Mouse (Mus musculus) heart, embryonic 13.5 days (tissue): ENCODE measurements around the gene Crmp1. TPM values are rescaled to one million over a fixed set of nuclear protein-coding genes. Genes with fewer than 3 reads are reported as not detected.

Experiments
- ATAC-seq: fragments of 200-750 bp; cut with Nextera tagmentation; 2 replicates; pipeline ENCODE4 v1.8.0; 2017; ENCODE audit warnings: moderate TSS enrichment; ENCODE audit not compliant: insufficient number of reproducible peaks, low FRiP score, low TSS enrichment; ENCODE audit errors: extremely low read depth
- H3K27ac ChIP-seq: fragments of 300-500 bp; sonication (generic); replicated peaks from 2 replicates; pipeline ENCODE4 v1.5.1; 2015; ENCODE audit warnings: moderate library complexity, mild to moderate bottlenecking, inconsistent platforms
- H3K27me3 ChIP-seq: fragments of 300-500 bp; sonication (generic); replicated peaks from 2 replicates; pipeline ENCODE4 v1.6.1; 2015; ENCODE audit warnings: mild to moderate bottlenecking, inconsistent platforms
- H3K36me3 ChIP-seq: fragments of 300-500 bp; sonication (generic); 2 replicates; pipeline ENCODE4 v1.6.1; 2015; ENCODE audit warnings: mild to moderate bottlenecking, inconsistent platforms
- H3K4me1 ChIP-seq: fragments of 300-500 bp; sonication (generic); 2 replicates; pipeline ENCODE4 v1.6.1; 2015; ENCODE audit warnings: inconsistent platforms
- H3K4me2 ChIP-seq: fragments of 300-500 bp; sonication (generic); 2 replicates; pipeline ENCODE4 v1.6.1; 2015; ENCODE audit warnings: inconsistent platforms, mild to moderate bottlenecking, moderate library complexity
- H3K4me3 ChIP-seq: fragments of 300-500 bp; sonication (generic); 2 replicates; pipeline ENCODE4 v1.5.1; 2015; ENCODE audit warnings: moderate library complexity, mild to moderate bottlenecking, inconsistent platforms
- H3K9ac ChIP-seq: fragments of 300-500 bp; sonication (generic); 2 replicates; pipeline ENCODE4 v1.6.1; 2015; ENCODE audit warnings: inconsistent platforms, mild to moderate bottlenecking, moderate library complexity
- H3K9me3 ChIP-seq: fragments of 300-500 bp; sonication (generic); 2 replicates; pipeline ENCODE4 v1.6.1; 2016; ENCODE audit warnings: inconsistent platforms
- WGBS: fragments of 180-500 bp; shearing (Covaris S2); methylation state at CpG from one replicate; pipeline ENCODE4 v1.1.7; 2015; ENCODE audit warnings: mixed read lengths; 5-methylcytosine and 5-hydroxymethylcytosine counted together
- polyA plus RNA-seq: library from polyadenylated mRNA; unstranded; fragments of >200 nt; fragmentation: Nextera tagmentation; extraction: Ambion mirVana; gene quantifications from 2 replicates; pipeline ENCODE4 v1.2.1, GENCODE M21; 2015

Crmp1 gene
- polyA plus RNA-seq, 1 experiment from 2014 or later = 9.4 TPM

DNA sequence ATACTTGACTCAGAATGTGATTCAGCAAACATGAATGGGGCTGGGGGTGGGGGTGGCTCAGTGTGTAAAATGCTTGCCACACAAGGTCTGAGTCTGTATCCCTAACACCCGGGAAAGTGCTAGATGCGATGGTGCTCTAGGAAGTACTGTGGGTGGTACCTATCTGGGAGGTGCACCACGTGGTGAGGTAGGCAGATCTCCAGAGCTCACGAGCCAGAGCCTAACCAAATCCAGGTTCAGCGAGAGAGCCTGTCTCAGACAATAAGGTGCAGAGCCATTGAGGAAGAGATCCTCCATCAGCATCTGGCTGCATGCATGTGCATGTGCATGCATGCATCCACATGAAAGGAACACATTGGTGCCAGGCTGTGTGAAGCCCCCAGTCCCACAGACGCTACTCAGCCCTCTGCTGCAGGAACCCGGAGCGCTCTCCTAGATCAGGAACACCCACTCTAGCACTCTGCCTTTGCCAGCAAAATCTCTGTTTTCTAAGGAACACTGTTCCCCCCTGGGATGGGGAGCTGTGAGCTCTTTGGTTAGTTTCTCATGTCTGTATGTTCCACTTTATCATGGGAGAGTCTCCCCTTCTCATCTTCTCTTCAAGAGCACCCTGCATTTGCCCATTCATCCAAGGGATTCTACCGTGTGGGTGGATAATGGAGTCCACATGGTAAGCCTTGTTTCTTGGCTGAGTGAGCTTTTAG, 10.5 kb downstream of the Crmp1 start:
- no peak overlapping the region for H3K9ac ChIP-seq
- H3K27ac ChIP-seq = no peak overlapping the region
- H3K9me3 ChIP-seq = no peaks in the 10 kb centered on the region
- no peaks in the 10 kb centered on the region for H3K36me3 ChIP-seq
- H3K4me2 ChIP-seq = no peak overlapping the region
- ATAC-seq = no peak
- no peak overlapping the region for H3K4me3 ChIP-seq
- H3K27me3 ChIP-seq = peaks cover 22% of the 10 kb centered on the region
- no peaks in the 10 kb centered on the region for H3K4me1 ChIP-seq
- WGBS = 73% methylated on average over 9 of the region's 9 CpGs

DNA sequence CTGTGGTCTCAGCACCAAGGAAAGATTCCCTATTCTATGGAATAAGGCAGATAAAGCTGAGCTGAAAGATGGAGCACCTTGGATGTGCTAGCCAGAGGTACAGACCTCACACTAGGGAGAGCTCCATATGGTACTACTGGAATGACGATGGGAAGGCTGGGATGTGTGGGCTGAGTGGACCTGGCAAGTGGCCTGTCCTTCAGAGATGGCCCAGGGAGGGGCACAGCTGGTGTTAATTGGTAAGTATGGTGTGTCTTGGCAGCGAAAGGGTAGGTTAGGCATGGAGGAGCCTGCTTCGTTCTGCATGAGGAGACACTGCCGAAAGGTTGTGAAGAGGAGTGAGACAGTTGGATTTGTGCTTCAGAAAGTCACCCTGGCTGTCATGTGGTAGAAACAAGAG, 12.8 kb downstream of the Crmp1 start:
- Histone ChIP-seq H3K36me3 (no peaks in the 10 kb centered on the region), H3K4me2 (no peak overlapping the region), H3K9me3 (no peaks in the 10 kb centered on the region), H3K9ac (no peak overlapping the region), H3K4me3 (no peak overlapping the region), H3K4me1 (no peaks in the 10 kb centered on the region), H3K27me3 (0 out of 2 replicates have a peak, but pooled peaks cover 2% of the 10 kb centered on the region), H3K27ac (no peak overlapping the region)
- no peak for ATAC-seq
- 77% methylated on average over 4 of the region's 4 CpGs for WGBS

DNA sequence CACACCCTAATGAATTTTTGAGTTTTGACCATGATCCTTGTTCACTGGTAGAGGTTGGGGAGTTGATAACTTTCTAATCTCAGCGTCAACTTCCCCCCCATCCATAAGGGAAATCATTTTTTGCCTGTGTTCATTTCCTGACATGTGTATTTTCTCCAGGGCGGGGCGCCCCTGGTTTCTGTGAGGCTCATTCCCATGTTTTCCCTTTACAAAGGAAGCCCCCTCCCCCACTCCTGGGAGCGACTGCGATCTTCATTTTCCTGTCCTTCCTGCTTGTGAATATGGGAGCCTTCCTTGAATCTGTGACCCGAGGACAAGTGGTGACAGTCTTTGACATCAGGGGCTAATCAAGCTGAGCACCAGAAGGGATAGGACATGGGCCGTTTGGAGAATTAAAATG, 15.1 kb downstream of the Crmp1 start:
- Histone ChIP-seq H3K27me3 (no peaks in the 10 kb centered on the region), H3K4me3 (no peak overlapping the region), H3K9me3 (no peaks in the 10 kb centered on the region), H3K9ac (no peak overlapping the region), H3K36me3 (no peaks in the 10 kb centered on the region), H3K4me2 (no peak overlapping the region), H3K4me1 (no peaks in the 10 kb centered on the region), H3K27ac (no peak overlapping the region)
- ATAC-seq = no peak
- WGBS = 49% methylated on average over 7 of the region's 7 CpGs

DNA sequence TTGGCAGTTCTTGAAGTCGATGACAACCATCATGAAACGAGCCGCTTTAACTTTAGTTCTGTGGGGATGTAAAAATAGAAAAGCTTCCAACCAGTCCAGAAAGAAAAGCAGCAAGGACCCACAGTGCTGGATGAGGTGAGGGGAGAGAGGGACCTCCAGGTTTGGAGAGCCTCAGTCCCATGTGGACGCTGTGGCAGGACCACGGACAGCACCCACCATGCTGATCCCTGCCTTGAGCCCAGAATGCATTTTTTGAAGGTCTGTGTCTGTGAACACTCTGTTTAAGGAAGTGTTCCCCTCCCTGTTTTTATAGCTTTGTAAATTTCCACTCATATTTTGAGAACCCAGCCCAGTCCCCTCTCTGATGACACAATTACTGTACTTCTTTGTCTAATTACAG, 15.5 kb downstream of the Crmp1 start:
- H3K27ac ChIP-seq = no peak overlapping the region
- no peak overlapping the region for H3K4me2 ChIP-seq
- no peaks in the 10 kb centered on the region for H3K4me1 ChIP-seq
- H3K9me3 ChIP-seq = no peaks in the 10 kb centered on the region
- no peak for ATAC-seq
- no peaks in the 10 kb centered on the region for H3K36me3 ChIP-seq
- H3K9ac ChIP-seq = no peak overlapping the region
- no peaks in the 10 kb centered on the region for H3K27me3 ChIP-seq
- no peak overlapping the region for H3K4me3 ChIP-seq
- 37% methylated on average over 5 of the region's 5 CpGs for WGBS

DNA sequence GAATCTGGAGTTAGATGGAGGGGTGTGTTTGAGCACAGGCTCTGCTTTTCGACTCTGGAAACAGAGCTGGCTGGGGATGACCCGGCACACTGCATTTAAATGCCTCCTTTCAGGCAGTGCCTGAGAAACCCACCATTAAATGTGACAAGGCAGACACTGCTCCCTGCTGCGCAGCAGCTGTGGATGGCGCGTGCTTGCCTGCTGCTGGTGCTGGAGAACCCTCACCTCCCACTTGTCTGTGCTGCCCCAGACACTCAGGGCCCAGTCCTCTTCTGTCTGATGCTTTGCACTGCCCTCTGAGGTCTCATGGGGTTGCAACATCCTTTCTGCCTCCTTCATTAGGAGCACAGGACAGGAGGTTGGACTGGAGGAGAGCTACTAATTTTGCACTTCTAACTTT, 20.0 kb downstream of the Crmp1 start:
- no peaks in the 10 kb centered on the region for H3K4me1 ChIP-seq
- no peak overlapping the region for H3K4me2 ChIP-seq
- H3K9ac ChIP-seq = no peak overlapping the region
- H3K4me3 ChIP-seq = no peak overlapping the region
- H3K9me3 ChIP-seq = no peaks in the 10 kb centered on the region
- no peaks in the 10 kb centered on the region for H3K27me3 ChIP-seq
- WGBS = 68% methylated on average over 5 of the region's 5 CpGs
- H3K36me3 ChIP-seq = no peaks in the 10 kb centered on the region
- ATAC-seq = no peak
- H3K27ac ChIP-seq = no peak overlapping the region

DNA sequence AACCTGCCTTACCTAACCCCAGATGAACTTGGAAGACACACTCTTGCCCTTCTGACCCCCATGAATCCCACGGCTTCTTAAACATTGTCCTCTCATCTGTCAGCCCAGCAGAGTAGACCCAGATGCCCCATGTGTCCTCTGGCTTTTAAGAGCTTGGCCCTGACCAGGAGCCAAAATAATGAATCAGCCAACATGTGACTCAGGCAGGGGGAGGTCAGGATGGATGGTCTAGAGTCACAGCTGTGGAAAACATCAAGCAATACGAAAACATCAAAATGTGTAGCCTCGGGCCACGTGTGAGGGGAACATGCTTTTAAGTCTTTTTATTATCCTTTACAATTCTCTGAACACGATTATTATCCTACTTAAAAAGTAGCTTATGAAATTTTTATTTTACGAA, 22.1 kb downstream of the Crmp1 start:
- no peak for ATAC-seq
- Histone ChIP-seq H3K4me3 (no peak overlapping the region), H3K27ac (no peak overlapping the region), H3K9me3 (no peaks in the 10 kb centered on the region), H3K4me1 (no peaks in the 10 kb centered on the region), H3K27me3 (no peaks in the 10 kb centered on the region), H3K36me3 (no peaks in the 10 kb centered on the region), H3K4me2 (no peak overlapping the region), H3K9ac (no peak overlapping the region)
- 58% methylated on average over 6 of the region's 6 CpGs for WGBS

DNA sequence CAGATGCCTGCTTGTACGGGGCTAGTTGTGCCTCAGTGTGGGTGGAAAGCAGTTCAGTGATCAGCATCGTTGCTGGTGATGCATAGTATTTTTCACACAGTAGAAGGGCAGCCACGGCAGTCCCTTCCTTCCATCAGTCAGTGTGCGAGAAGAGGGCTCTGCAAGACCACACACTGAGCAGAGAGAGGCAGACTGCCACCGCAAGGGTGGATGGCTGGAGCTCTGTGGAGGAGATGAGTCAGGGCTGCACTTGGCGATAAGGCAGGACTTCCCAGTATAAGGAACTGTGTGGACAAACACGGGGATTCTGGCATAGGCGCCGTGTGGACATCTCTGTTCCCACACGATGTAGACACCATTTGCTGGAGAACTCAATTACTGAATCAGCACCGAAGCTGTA, 39.3 kb downstream of the Crmp1 start:
- Histone ChIP-seq H3K9me3 (no peaks in the 10 kb centered on the region), H3K4me2 (no peak overlapping the region), H3K4me3 (no peak overlapping the region), H3K36me3 (no peaks in the 10 kb centered on the region), H3K4me1 (no peaks in the 10 kb centered on the region), H3K27me3 (no peaks in the 10 kb centered on the region), H3K27ac (no peak overlapping the region), H3K9ac (no peak overlapping the region)
- no peak for ATAC-seq
- WGBS = 74% methylated on average over 11 of the region's 11 CpGs

DNA sequence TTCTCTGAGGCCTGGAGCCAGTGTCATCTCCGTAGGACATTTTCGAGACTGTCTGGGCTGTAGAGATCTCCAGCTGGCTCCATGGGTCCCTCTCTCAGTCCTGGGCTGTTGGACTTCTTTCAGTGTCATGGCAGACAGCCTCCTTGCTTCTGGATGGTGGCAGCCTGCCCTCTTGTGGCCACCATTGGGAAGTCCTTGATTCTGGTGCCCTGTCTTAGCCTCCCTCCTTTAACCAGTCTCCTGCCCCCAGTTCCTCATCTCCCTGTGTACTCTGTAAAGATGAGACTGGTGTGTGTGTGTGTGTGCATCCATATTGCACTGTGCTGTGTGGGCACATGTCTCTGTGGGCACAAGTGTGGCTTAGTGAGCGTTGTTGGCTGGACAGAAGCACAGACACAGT, 46.6 kb downstream of the Crmp1 start:
- H3K4me3 ChIP-seq = no peak overlapping the region
- ATAC-seq = no peak
- H3K4me2 ChIP-seq = no peak overlapping the region
- no peak overlapping the region for H3K27ac ChIP-seq
- no peak overlapping the region for H3K9ac ChIP-seq
- H3K4me1 ChIP-seq = no peaks in the 10 kb centered on the region
- no peaks in the 10 kb centered on the region for H3K27me3 ChIP-seq
- no peaks in the 10 kb centered on the region for H3K36me3 ChIP-seq
- no peaks in the 10 kb centered on the region for H3K9me3 ChIP-seq
- WGBS = 68% methylated on average over 3 of the region's 3 CpGs

DNA sequence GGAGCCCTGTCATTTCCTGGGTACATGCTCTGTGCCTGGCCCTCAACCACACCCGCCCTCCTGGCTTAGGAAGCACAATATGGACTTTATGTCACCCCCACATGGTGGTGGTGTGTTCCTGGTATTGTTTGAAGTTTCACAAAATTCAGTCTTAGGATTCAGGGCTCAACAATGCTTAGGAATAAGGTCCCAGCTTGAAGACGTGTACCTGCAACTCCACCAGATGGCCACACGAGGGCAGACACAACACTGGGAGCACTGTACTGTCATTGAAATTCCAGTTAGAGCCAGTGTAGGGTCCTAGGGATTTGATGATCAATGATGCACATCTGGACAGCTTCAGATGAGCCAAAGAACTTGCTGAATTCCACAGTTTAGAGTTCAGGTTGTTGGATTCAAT, 47.5 kb downstream of the Crmp1 start:
- 13% methylated on average over 3 of the region's 3 CpGs for WGBS
- no peak overlapping the region for H3K4me3 ChIP-seq
- no peak overlapping the region for H3K9ac ChIP-seq
- H3K4me2 ChIP-seq = no peak overlapping the region
- no peak for ATAC-seq
- no peak overlapping the region for H3K27ac ChIP-seq
- H3K27me3 ChIP-seq = no peaks in the 10 kb centered on the region
- H3K9me3 ChIP-seq = no peaks in the 10 kb centered on the region
- H3K4me1 ChIP-seq = no peaks in the 10 kb centered on the region
- H3K36me3 ChIP-seq = no peaks in the 10 kb centered on the region

DNA sequence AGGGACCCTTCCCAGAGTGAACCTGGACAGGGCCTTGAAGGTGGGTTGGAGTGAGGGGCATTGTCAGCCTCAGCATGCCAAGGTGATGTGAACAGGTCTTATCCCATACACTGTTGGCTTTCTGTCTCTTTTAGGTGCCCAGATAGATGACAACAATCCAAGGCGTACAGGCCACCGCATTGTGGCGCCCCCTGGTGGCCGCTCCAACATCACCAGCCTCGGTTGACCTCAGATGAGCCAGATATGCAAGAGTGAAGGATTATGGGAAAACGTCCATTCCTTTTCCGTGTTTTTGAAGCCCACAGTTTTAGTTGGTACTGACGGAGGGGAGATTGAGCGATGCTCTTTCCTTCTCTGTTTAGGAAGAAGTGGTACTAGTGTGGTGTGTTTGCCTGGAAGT, 49.2 kb downstream of the Crmp1 start:
- 56% methylated on average over 9 of the region's 9 CpGs for WGBS
- Histone ChIP-seq H3K4me1 (no peaks in the 10 kb centered on the region), H3K4me3 (no peak overlapping the region), H3K9me3 (no peaks in the 10 kb centered on the region), H3K4me2 (no peak overlapping the region), H3K9ac (no peak overlapping the region), H3K27me3 (no peaks in the 10 kb centered on the region), H3K27ac (no peak overlapping the region), H3K36me3 (no peaks in the 10 kb centered on the region)
- no peak for ATAC-seq

DNA sequence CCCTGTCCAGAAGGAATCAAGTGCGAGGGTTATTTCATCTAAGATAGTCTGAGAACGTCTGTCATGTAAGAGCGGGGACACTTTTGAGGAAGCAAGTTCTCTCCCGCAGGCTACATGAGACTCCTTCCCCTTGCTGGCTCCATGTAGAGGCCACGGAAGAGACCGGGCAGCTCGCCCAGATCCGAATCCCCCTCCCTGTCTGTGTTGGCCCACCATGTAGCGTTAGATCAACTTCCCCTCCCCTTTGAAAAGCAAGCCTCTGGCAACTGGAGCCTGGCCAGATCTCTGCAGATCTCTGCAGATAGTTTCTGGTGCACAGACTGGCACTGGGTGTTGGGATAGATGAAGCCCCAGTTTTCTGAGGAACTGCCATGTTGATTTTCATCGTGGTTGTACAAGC, 55.0 kb downstream of the Crmp1 start:
- Histone ChIP-seq H3K9me3 (no peaks in the 10 kb centered on the region), H3K36me3 (no peaks in the 10 kb centered on the region; the same call in 1 of the 2 replicates), H3K27me3 (no peaks in the 10 kb centered on the region), H3K4me2 (no peak overlapping the region), H3K4me1 (no peaks in the 10 kb centered on the region), H3K4me3 (no peak overlapping the region), H3K27ac (no peak overlapping the region), H3K9ac (no peak overlapping the region)
- no peak for ATAC-seq
- WGBS = 70% methylated on average over 10 of the region's 10 CpGs

DNA sequence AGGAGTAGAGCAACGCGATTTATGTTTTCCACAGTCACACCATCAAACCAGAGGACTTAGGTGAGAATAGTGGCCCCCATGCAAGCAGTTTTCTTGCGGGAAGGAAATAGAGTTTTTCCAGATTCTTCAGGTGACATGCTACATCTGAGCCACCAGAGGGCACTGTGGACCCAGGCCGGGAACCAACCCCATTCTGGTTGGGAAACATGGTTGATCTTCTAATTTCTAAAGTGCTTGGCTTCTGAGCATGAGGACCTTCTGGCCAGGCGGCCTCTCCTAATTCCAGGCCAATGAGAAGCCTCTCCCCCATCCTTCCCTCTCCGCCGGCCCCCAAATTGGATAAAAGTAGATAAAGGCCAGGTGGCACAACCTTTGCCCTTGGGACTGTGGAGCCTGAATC, 56.6 kb downstream of the Crmp1 start:
- no peak overlapping the region for H3K27ac ChIP-seq
- H3K9me3 ChIP-seq = no peaks in the 10 kb centered on the region
- H3K4me2 ChIP-seq = no peak overlapping the region
- ATAC-seq = no peak
- WGBS = 13% methylated on average over 7 of the region's 7 CpGs
- H3K4me3 ChIP-seq = no peak overlapping the region
- H3K4me1 ChIP-seq = no peaks in the 10 kb centered on the region
- no peak overlapping the region for H3K9ac ChIP-seq
- H3K36me3 ChIP-seq = peaks cover 3% of the 10 kb centered on the region
- no peaks in the 10 kb centered on the region for H3K27me3 ChIP-seq
